Mouse (Mus musculus) Patski (cell line): Measurements from ENCODE around the gene Tex14. TPM values are rescaled to one million over a fixed set of nuclear protein-coding genes. Genes with fewer than 3 reads are reported as not detected.
"Not testable (repeated sequence)": the region's sequence is repeated elsewhere in the genome, so short reads cannot be mapped to it uniquely, and the experiment has no call there.

Experiments
- ATAC-seq: fragments of 100-300 bp; one replicate; pipeline ENCODE4 v1.8.0; 2021
- CTCF ChIA-PET: fragments of 350-600 bp; sonication (Branson Sonifier 250); formaldehyde crosslinking; loops from one replicate; lab custom pipeline; 2022; ENCODE audit warnings: inconsistent platforms; lab: Charles Lee
- POLR2A ChIA-PET: fragments of 350-600 bp; sonication (Branson Sonifier 250); formaldehyde crosslinking; loops from one replicate; lab custom pipeline; 2022; ENCODE audit warnings: antibody characterized with exemption, inconsistent platforms; lab: Charles Lee
- DNase-seq: peaks from one replicate; pipeline ENCODE4 v3.0.0-alpha.2; 2011; ENCODE audit warnings: low read depth, low spot score
- H3K27me3 ChIP-seq: fragments of 371-371 bp; one replicate; pipeline ENCODE4 v1.5.1; 2021
- CTCF ChIP-seq: fragments of 100-300 bp; IDR thresholded peaks from one replicate; pipeline ENCODE4 v1.5.1; 2021
- in situ Hi-C: fragments of 300-500 bp; cut with MboI; formaldehyde crosslinking; loops from 3 replicates; pipeline ENCODE4 v1.11.1; 2018; ENCODE audit warnings: low pct_unique_long_range_greater_than_20kb, mixed read lengths
- polyA plus RNA-seq: library from polyadenylated mRNA; unstranded; gene quantifications from one replicate; pipeline ENCODE4 v1.2.3, GENCODE M21; 2021

Gene Tex14
- polyA plus RNA-seq, 1 experiment from 2014 or later = 0.24 TPM

DNA sequence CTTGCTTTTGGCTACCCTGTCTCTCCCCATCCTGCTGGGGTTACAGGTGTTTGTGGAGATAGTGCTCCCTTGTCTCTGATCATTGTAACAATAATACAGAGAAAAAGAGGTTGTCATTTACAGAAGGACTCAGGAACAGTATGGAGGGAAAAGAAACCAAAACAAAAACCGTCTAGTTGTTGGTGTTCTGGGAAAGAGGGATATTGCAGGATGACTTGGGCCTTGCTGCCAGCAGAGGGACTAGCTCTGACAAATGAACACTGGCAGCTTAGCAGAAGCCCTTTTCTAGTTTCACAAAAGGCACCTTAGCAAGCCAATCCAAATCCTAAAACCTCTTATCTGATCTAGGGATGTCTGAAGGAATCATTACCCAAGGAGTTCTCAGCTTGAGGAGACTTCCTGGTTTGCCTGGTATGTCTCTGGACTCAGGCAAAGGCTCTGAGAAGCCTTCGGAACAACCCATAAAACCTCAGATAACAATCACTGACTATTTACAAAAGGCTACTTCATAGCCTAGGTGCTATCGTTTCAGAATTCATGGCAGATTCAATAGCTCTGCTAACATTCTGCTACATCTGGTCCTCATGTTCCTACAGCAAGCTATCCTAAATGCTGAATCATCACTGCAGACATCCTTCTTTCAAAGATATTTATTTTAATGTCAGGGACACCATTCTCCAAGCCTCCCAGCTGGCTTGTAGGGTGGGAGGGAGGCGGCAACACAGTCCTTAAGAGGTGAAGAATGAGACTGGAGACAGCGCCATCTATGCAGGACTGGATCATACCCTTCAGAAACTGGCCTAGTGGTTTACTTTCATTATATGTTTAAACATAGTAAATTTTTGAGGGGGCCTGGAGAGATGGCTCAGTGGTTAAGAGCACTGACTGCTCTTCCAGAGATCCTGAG is 31.7 kb downstream of the Tex14 start:
- CTCF ChIA-PET = interaction anchor here (0.8 to 1.2 kb wide), 3 partner anchors 47 to 76 kb away, joined by 3 to 4 read pairs (median 4); no protein-coding TSS in a partner anchor
- POLR2A ChIA-PET = no interaction called here
- DNase-seq (no peak), ATAC-seq (no peak)
- H3K27me3 ChIP-seq = no peaks in the 10 kb centered on the region
- no peak for TF ChIP-seq CTCF
- in situ Hi-C loops = no loop called here

DNA sequence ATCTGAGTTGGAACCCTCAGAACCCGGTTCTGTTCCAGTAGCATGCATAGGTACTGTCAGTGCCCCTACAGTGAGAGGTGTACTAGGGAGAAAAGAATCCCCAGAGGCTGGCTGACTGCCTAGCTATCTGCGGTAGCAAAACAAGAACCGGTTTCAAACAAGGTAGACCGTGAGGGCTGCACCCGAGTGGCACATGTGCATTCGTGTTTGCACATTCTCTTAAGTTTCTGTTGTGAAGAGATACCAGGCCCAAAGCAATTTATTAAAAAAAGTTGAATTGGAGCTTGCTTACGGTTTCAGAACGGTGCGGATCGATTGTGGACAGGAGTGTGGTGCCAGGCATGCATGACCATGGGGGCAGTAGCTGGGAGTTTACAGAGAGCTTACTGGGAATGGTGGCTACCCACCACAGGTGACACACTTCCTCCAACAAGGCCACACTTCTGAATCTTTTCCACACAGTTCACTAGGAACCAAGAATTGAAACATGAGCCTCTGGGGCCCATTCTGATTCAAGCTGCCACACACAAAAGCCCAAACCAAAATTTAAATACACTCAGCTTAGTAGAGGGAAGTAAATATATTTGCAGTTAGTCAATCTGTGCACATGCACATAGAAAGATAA is 35.0 kb downstream of the Tex14 start:
- CTCF ChIA-PET = no interaction called here
- POLR2A ChIA-PET = interaction anchor here (1.7 kb wide), 1 partner anchor 13 kb away, joined by 5 read pairs; no protein-coding TSS in a partner anchor
- H3K27me3 ChIP-seq = no peaks in the 10 kb centered on the region
- no peak for ATAC-seq
- TF ChIP-seq CTCF = no peak
- in situ Hi-C loops = no loop called here
- no peak for DNase-seq

DNA sequence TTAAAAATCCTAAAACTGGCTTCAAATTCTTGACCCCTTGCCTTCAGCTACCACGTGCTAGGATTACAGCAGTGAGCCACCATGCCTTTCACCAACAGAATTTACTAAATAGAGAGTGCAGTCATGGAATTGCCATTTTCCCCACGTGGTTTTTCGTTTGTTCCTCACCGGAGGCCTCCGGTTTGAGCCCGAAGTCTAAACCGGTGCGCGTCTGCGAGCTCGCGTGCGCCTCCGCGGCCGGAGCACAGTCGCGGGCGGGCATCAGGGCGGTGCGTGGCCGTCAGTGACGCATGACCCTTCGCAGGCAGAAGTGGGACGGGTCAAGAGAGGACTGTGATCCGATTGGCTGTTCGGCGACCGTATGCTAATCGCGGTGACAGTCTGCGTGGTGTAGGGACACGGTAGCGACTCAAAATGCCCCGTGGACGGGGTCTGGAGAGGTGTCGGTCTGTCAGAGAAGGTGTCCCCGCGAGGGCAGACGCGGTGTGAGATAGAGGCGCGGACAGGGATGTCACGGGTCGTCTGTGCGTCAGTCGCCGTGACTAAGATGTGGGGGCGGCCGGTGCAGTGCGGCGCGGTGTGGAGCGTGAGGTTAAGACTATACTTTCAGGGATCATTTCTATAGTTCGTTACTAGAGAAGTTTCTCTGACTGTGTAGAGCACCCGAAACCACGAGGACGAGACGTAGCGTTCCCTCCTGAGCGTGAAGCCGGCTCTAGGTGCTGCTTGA is 37.9 kb downstream of the Tex14 start:
- DNase-seq, H3K27me3 ChIP-seq, CTCF ChIA-PET, in situ Hi-C loops: not testable (repeated sequence)
- peak; percentile 23 for TF ChIP-seq CTCF
- POLR2A ChIA-PET = interaction anchor here (0.5 to 1.4 kb wide), 4 partner anchors 9 to 85 kb away, joined by 3 to 4 read pairs (median 4); no protein-coding TSS in a partner anchor
- ATAC-seq = peak; percentile 99

DNA sequence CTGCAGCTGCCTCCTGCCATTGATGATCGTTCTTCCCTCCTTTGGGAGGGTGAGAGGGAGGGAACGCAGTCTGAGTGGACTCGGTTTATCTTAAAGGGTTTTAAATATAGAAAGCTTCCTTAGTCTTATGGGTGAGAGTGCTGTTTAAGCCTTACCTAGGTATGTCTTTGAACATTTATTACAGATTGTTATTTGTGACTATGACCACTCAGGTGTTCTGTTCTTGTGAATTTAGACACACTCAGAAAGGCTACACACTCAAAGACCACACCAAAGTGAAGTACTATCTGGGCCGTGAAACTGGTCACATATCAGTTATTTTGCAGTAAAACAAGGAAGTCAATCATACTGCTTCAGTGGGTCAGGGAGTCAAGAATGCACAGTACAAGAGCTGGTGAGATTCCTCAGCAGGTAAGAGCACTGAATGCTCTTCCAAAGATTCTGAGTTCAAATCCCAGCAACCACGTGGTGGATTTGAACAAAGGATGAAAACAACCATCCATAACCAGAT is 38.6 kb downstream of the Tex14 start:
- ATAC-seq = peak; percentile 42
- no peaks in the 10 kb centered on the region for H3K27me3 ChIP-seq
- in situ Hi-C loops = no loop called here
- no peak for TF ChIP-seq CTCF
- no peak for DNase-seq
- CTCF ChIA-PET = no interaction called here
- POLR2A ChIA-PET = interaction anchor here (1.0 to 1.4 kb wide), 2 partner anchors 17 to 75 kb away, joined by 4 to 5 read pairs; no protein-coding TSS in a partner anchor

DNA sequence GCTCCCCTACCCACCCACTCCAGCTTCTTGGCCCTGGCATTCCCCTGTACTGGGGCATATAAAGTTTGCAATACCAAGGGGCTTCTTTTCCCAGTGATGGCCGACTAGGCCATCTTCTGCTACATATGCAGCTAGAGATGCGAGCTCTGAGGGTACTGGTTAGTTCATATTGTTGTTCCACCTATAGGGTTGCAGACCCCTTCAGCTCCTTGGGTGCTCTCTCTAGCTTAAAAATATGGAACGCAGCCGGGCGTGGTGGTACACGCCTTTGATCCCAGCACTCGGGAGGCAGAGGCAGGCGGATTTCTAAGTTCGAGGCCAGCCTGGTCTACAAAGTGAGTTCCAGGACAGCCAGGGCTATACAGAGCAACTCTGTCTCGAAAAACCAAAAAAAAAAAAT is 39.2 kb downstream of the Tex14 start:
- in situ Hi-C loops, ATAC-seq: not testable (repeated sequence)

DNA sequence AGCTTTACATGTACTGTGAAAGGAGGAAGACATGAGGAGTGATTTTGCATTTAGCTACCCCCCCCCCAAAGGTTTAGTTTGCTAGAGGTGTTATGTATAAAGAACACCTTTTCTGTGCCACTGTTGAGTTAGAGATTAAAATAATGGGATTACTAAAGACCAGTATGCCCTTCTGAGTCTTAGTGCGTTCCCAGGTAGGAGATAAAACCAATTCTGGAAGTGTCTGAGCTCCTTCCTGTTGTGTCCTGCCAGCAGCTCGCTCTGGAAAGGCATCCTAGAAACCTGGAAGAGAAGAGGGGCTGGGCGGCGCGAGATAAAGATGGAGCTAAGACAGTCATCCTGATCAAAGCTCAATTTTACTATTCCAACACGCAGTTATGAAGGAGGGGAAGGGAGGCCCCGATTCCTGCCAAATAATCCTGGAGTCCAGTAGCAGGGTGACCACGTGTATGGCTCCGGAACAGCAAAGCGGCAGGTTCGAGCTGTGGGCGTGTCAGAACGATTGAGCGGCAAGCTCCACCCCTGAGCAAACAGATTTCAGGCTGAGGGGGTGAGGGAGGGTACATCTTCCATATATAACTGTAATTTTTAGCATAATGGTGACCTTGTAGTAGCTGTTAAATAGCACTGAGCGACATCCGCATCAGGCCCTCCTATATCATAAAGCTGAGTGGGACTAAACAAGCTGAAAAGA is 40.0 kb downstream of the Tex14 start:
- ATAC-seq = no peak
- ChIA-PET CTCF (no interaction called here), POLR2A (interaction anchor here (0.6 to 1.1 kb wide), 3 partner anchors 21 to 26 kb away, joined by 3 to 4 read pairs (median 3); no protein-coding TSS in a partner anchor)
- DNase-seq = no peak
- H3K27me3 ChIP-seq = no peaks in the 10 kb centered on the region
- in situ Hi-C loops = no loop called here
- TF ChIP-seq CTCF = no peak

More for the DNA sequence above, 39.2 kb downstream of the Tex14 start:
- CTCF ChIA-PET, DNase-seq, H3K27me3 ChIP-seq: not testable (repeated sequence)
- POLR2A ChIA-PET = interaction anchor here (1.0 to 1.1 kb wide), 2 partner anchors 17 to 21 kb away, joined by 3 to 5 read pairs; no protein-coding TSS in a partner anchor

DNA sequence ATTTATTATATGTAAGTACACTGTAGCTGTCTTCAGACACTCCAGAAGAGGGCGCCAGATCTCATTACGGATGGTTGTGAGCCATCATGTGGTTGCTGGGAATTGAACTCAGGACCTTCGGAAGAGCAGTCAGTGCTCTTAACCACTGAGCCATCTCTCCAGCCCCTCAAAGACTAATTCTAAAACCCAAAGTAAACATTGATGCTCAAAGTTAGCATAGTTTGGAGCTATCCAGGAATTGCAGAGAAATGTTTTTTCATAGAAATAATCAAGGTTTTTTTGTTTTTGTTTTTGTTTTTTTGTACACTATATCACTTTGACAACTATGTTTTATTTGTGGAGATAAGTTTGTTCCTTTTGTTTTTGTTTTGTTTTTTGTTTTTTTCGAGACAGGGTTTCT is 40.7 kb downstream of the Tex14 start:
- ATAC-seq, CTCF ChIA-PET, DNase-seq, H3K27me3 ChIP-seq, in situ Hi-C loops: not testable (repeated sequence)
- POLR2A ChIA-PET = interaction anchor here (1.1 kb wide), 1 partner anchor 25 kb away, joined by 4 read pairs; no protein-coding TSS in a partner anchor
- peak; percentile 50 for TF ChIP-seq CTCF

DNA sequence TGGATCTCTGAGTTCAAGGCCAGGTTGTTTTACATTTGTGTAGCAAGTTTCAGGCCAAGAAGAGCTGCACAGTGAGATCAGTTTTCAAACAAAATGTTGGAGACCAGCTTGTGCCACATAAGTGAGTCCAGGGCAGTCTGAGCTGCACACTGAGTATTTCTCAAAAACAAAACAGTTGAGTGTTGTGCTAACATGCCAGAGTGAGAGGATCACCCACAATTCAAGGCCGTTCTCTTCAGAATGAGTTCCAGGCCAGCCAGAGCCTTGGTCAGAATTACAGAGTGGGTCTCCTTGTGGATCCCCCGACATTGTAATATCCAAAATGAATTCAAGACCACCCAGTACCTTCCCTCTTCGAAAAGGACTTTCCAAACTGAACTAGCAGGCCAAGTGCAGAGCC is 41.3 kb downstream of the Tex14 start:
- DNase-seq (no peak), ATAC-seq (no peak)
- POLR2A ChIA-PET = no interaction called here
- CTCF ChIA-PET = no interaction called here
- H3K27me3 ChIP-seq = no peaks in the 10 kb centered on the region
- no peak for TF ChIP-seq CTCF
- in situ Hi-C loops = no loop called here

DNA sequence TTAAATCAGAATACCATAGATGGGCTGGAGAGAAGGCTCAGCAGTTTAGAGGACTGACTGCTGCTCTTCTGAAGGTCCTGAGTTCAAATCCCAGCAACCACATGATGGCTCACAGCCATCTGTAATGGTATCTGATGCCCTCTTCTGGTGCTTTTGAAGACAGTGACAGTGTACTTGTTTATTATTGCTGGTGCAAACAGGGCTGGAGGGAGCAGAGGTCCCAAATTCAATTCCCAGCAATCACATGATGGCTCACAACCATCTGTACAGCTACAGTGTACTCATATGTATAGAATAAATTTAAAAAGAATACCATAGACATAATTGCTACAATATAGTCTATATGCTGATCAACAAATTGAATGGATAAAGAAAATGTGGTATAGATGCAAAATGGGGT is 42.6 kb downstream of the Tex14 start:
- H3K27me3 ChIP-seq = no peaks in the 10 kb centered on the region
- in situ Hi-C loops = no loop called here
- peak; percentile 40 for TF ChIP-seq CTCF
- CTCF ChIA-PET = no interaction called here
- POLR2A ChIA-PET = interaction anchor here (1.0 kb wide), 1 partner anchor 23 kb away, joined by 3 read pairs; no protein-coding TSS in a partner anchor
- no peak for ATAC-seq
- no peak for DNase-seq

DNA sequence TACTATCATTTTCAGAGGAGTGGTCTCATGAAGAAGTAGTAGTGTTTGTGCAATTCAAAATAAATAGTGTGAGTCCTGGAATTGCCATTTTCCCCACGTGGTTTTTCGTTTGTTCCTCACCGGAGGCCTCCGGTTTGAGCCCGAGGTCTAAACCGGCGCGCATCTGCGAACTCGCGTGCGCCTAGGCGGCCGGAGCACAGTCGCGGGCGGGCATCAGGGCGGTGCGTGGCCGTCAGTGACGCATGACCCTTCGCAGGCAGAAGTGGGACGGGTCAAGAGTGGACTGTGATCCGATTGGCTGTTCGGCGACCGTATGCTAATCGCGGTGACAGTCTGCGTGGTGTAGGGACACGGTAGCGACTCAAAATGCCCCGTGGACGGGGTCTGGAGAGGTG is 43.2 kb downstream of the Tex14 start:
- H3K27me3 ChIP-seq, POLR2A ChIA-PET, DNase-seq, CTCF ChIA-PET, in situ Hi-C loops: not testable (repeated sequence)
- peak; percentile 79 for ATAC-seq

DNA sequence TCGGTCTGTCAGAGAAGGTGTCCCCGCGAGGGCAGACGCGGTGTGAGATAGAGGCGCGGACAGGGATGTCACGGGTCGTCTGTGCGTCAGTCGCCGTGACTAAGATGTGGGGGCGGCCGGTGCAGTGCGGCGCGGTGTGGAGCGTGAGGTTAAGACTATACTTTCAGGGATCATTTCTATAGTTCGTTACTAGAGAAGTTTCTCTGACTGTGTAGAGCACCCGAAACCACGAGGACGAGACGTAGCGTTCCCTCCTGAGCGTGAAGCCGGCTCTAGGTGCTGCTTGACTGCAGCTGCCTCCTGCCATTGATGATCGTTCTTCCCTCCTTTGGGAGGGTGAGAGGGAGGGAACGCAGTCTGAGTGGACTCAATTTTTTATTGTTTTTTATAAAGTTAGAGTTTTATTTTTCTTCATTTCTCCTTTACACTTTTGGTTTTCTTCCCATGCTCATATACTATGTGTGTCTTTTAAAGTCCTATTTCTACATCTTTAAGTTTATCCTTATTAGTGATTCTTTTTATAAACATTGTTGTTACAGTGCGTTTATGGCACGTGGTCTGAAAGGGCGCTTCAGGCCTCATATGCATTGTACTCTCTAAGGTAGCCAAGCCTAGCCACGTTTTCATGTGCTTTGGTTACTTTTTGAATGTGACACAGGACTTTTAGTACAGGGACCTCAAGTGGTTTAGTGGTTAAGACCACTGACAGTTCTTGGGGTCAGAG is 43.8 kb downstream of the Tex14 start:
- DNase-seq, POLR2A ChIA-PET, H3K27me3 ChIP-seq, CTCF ChIA-PET, in situ Hi-C loops: not testable (repeated sequence)
- ATAC-seq = peak; percentile 78
